Mouse (Mus musculus) MEL (cell line): ENCODE results near the gene Pip4k2c. TPM values are rescaled to one million over a fixed set of nuclear protein-coding genes. Genes with fewer than 3 reads are reported as not detected.
A peak's percentile ranks its signal among the peaks of the same experiment; 100 is the strongest.

Experiments
- DNase-seq: peaks from one replicate; pipeline ENCODE4 v3.0.0; 2011; ENCODE audit warnings: low read depth, low spot score
- H3K27ac ChIP-seq: 2 replicates; pipeline ENCODE4 v1.5.1; 2012; ENCODE audit warnings: low read depth, mild to moderate bottlenecking, control low read depth, low read length, moderate library complexity; ENCODE audit not compliant: control insufficient read depth
- H3K27me3 ChIP-seq, 2 experiments: fragments of 150-350 bp in 1 of 2; sonication (generic) in 1 of 2; 2 replicates each; pipeline ENCODE4 v1.6.1; 2012; ENCODE audit warnings: low read length in 2 of 2, mild to moderate bottlenecking in 2 of 2, improper control_type of control experiment in 1 of 2, moderate library complexity in 1 of 2; ENCODE audit not compliant: insufficient read depth in 2 of 2, control insufficient read depth in 1 of 2
- H3K36me3 ChIP-seq, 2 experiments: 2 replicates each; pipeline ENCODE4 v1.6.1; 2012 to 2014; ENCODE audit warnings: low read length in 2 of 2, improper control_type of control experiment in 1 of 2, inconsistent platforms in 1 of 2, mild to moderate bottlenecking in 1 of 2; ENCODE audit not compliant: insufficient read depth in 2 of 2, control insufficient read depth in 1 of 2
- H3K4me1 ChIP-seq, 2 experiments: fragments of 150-350 bp in 1 of 2; sonication (generic) in 1 of 2; 2 replicates each; pipeline ENCODE4 v1.6.1; 2012; ENCODE audit warnings: low read length in 2 of 2, improper control_type of control experiment in 1 of 2, mild to moderate bottlenecking in 1 of 2; ENCODE audit not compliant: insufficient read depth in 2 of 2, control insufficient read depth in 1 of 2
- H3K4me3 ChIP-seq, 2 experiments: fragments of 150-350 bp in 1 of 2; sonication (generic) in 1 of 2; 2 replicates each; pipeline ENCODE4 v1.5.1; 2012; ENCODE audit warnings: low read depth in 2 of 2, low read length in 2 of 2, mild to moderate bottlenecking in 2 of 2, moderate library complexity in 2 of 2, control low read depth in 1 of 2, improper control_type of control experiment in 1 of 2; ENCODE audit not compliant: control insufficient read depth in 1 of 2, insufficient read depth in 1 of 2
- H3K79me2 ChIP-seq: 2 replicates; pipeline ENCODE4 v1.6.1; 2012; ENCODE audit warnings: mild to moderate bottlenecking, low read length, moderate library complexity; ENCODE audit not compliant: control insufficient read depth, poor library complexity, insufficient read depth
- H3K9ac ChIP-seq: 2 replicates; pipeline ENCODE4 v1.6.1; 2012; ENCODE audit warnings: low read depth, mild to moderate bottlenecking, control low read depth, low read length, moderate library complexity; ENCODE audit not compliant: control insufficient read depth, poor library complexity, severe bottlenecking
- H3K9me3 ChIP-seq: fragments of 150-350 bp; sonication (generic); replicated peaks from 2 replicates; pipeline ENCODE4 v1.6.1; 2012; ENCODE audit warnings: mild to moderate bottlenecking, low read length, improper control_type of control experiment, moderate library complexity; ENCODE audit not compliant: insufficient read depth
- BHLHE40 ChIP-seq: IDR thresholded peaks from 2 replicates; pipeline ENCODE4 v1.6.1; 2012; ENCODE audit warnings: low read depth, mild to moderate bottlenecking, inconsistent platforms, low read length, improper control_type of control experiment, borderline replicate concordance
- CHD1 ChIP-seq: IDR thresholded peaks from 2 replicates; pipeline ENCODE4 v1.6.1; 2012; ENCODE audit warnings: low read depth, mild to moderate bottlenecking, inconsistent platforms, low read length, improper control_type of control experiment
- CHD2 ChIP-seq: IDR thresholded peaks from 2 replicates; pipeline ENCODE4 v1.6.1; 2011; ENCODE audit warnings: low read length, improper control_type of control experiment
- CTCF ChIP-seq, 3 experiments: IDR thresholded peaks in 2 of 3; conservative IDR thresholded peaks in 1 of 3; 2 replicates each; pipeline ENCODE4 v1.5.1; 2011 to 2012; ENCODE audit warnings: low read length in 3 of 3, low read depth in 2 of 3, mild to moderate bottlenecking in 2 of 3, improper control_type of control experiment in 1 of 3, inconsistent platforms in 1 of 3, mixed read lengths in 1 of 3, moderate library complexity in 1 of 3; ENCODE audit not compliant: control insufficient read depth in 1 of 3, insufficient read depth in 1 of 3, poor library complexity in 1 of 3, severe bottlenecking in 1 of 3
- E2F4 ChIP-seq: IDR thresholded peaks from 2 replicates; pipeline ENCODE4 v1.6.1; 2011; ENCODE audit warnings: low read depth, low read length, improper control_type of control experiment, borderline replicate concordance
- ELF1 ChIP-seq: IDR thresholded peaks from 2 replicates; pipeline ENCODE4 v1.6.1; 2014; ENCODE audit warnings: low read depth, mild to moderate bottlenecking, inconsistent platforms, low read length, improper control_type of control experiment, moderate library complexity
- ETS1 ChIP-seq: IDR thresholded peaks from 2 replicates; pipeline ENCODE4 v1.6.1; 2012; ENCODE audit warnings: low read depth, mild to moderate bottlenecking, inconsistent platforms, low read length, improper control_type of control experiment, moderate library complexity
- GABPA ChIP-seq: IDR thresholded peaks from 2 replicates; pipeline ENCODE4 v1.6.1; 2012; ENCODE audit warnings: low read depth, mild to moderate bottlenecking, inconsistent platforms, low read length, improper control_type of control experiment, moderate library complexity
- GATA1 ChIP-seq: IDR thresholded peaks from 2 replicates; pipeline ENCODE4 v1.6.1; 2011; ENCODE audit warnings: low read depth, low read length, improper control_type of control experiment
- HCFC1 ChIP-seq: IDR thresholded peaks from 2 replicates; pipeline ENCODE4 v1.6.1; 2012; ENCODE audit warnings: low read depth, mild to moderate bottlenecking, inconsistent platforms, low read length, improper control_type of control experiment, moderate library complexity
- JUND ChIP-seq: IDR thresholded peaks from 2 replicates; pipeline ENCODE4 v1.6.1; 2011; ENCODE audit warnings: low read depth, mild to moderate bottlenecking, improper control_type of control experiment, low read length
- KAT2A ChIP-seq: conservative IDR thresholded peaks from 2 replicates; pipeline ENCODE4 v1.6.1; 2012; ENCODE audit warnings: low read depth, low read length, improper control_type of control experiment, inconsistent platforms
- MAFK ChIP-seq: IDR thresholded peaks from 2 replicates; pipeline ENCODE4 v1.6.1; 2011; ENCODE audit warnings: low read depth, mild to moderate bottlenecking, low read length, improper control_type of control experiment, borderline replicate concordance
- MAX ChIP-seq: IDR thresholded peaks from 2 replicates; pipeline ENCODE4 v1.6.1; 2011; ENCODE audit warnings: low read length, improper control_type of control experiment
- MAZ ChIP-seq: IDR thresholded peaks from 2 replicates; pipeline ENCODE4 v1.6.1; 2012; ENCODE audit warnings: low read depth, mild to moderate bottlenecking, inconsistent platforms, low read length, improper control_type of control experiment
- MEF2A ChIP-seq: IDR thresholded peaks from 2 replicates; pipeline ENCODE4 v1.6.1; 2014; ENCODE audit warnings: low read depth, mild to moderate bottlenecking, inconsistent platforms, low read length, improper control_type of control experiment; ENCODE audit not compliant: poor library complexity, insufficient replicate concordance, severe bottlenecking; ENCODE audit errors: extremely low read depth
- MYB ChIP-seq: IDR thresholded peaks from 2 replicates; pipeline ENCODE4 v1.6.1; 2011; ENCODE audit warnings: mild to moderate bottlenecking, low read depth, low read length, improper control_type of control experiment
- MYC ChIP-seq: IDR thresholded peaks from 2 replicates; pipeline ENCODE4 v1.6.1; 2011; ENCODE audit warnings: low read depth, mild to moderate bottlenecking, low read length, improper control_type of control experiment, moderate library complexity
- NELFE ChIP-seq: IDR thresholded peaks from 2 replicates; pipeline ENCODE4 v1.6.1; 2011; ENCODE audit warnings: low read depth, low read length, improper control_type of control experiment
- POLR2A ChIP-seq, 2 experiments: IDR thresholded peaks; 2 replicates each; pipeline ENCODE4 v1.6.1; 2011 to 2012; ENCODE audit warnings: low read length in 2 of 2, mild to moderate bottlenecking in 2 of 2, control low read depth in 1 of 2, improper control_type of control experiment in 1 of 2, low read depth in 1 of 2, moderate library complexity in 1 of 2; ENCODE audit not compliant: control insufficient read depth in 1 of 2, insufficient read depth in 1 of 2, poor library complexity in 1 of 2
- POLR2AphosphoS2 ChIP-seq: IDR thresholded peaks from 2 replicates; pipeline ENCODE4 v1.6.1; 2011; ENCODE audit warnings: low read length, improper control_type of control experiment
- POLR2AphosphoS5 ChIP-seq: IDR thresholded peaks from 2 replicates; pipeline ENCODE4 v1.6.1; 2012; ENCODE audit warnings: low read depth, borderline replicate concordance, mild to moderate bottlenecking, inconsistent platforms, low read length, moderate library complexity, mixed read lengths
- RAD21 ChIP-seq: IDR thresholded peaks from 2 replicates; pipeline ENCODE4 v1.6.1; 2011; ENCODE audit warnings: mild to moderate bottlenecking, low read depth, low read length, improper control_type of control experiment
- RCOR1 ChIP-seq: IDR thresholded peaks from 2 replicates; pipeline ENCODE4 v1.6.1; 2012; ENCODE audit warnings: low read depth, mild to moderate bottlenecking, inconsistent platforms, low read length, improper control_type of control experiment
- SIN3A ChIP-seq: IDR thresholded peaks from 2 replicates; pipeline ENCODE4 v1.6.1; 2012; ENCODE audit warnings: low read length, improper control_type of control experiment, inconsistent platforms
- SMC3 ChIP-seq: IDR thresholded peaks from 2 replicates; pipeline ENCODE4 v1.6.1; 2011; ENCODE audit warnings: low read depth, low read length, improper control_type of control experiment
- TAL1 ChIP-seq: IDR thresholded peaks from 2 replicates; pipeline ENCODE4 v1.6.1; 2012; ENCODE audit warnings: mild to moderate bottlenecking, inconsistent platforms, low read length, moderate library complexity, mixed read lengths
- TCF12 ChIP-seq: IDR thresholded peaks from 2 replicates; pipeline ENCODE4 v1.6.1; 2014; ENCODE audit warnings: low read depth, mild to moderate bottlenecking, inconsistent platforms, low read length, improper control_type of control experiment, moderate library complexity
- UBTF ChIP-seq: IDR thresholded peaks from 2 replicates; pipeline ENCODE4 v1.6.1; 2012; ENCODE audit warnings: low read depth, mild to moderate bottlenecking, inconsistent platforms, low read length, improper control_type of control experiment, moderate library complexity, borderline replicate concordance; ENCODE audit not compliant: insufficient read depth
- USF1 ChIP-seq: IDR thresholded peaks from 2 replicates; pipeline ENCODE4 v1.6.1; 2014; ENCODE audit warnings: low read depth, mild to moderate bottlenecking, inconsistent platforms, low read length, improper control_type of control experiment, moderate library complexity
- USF2 ChIP-seq, 2 experiments: IDR thresholded peaks; 2 replicates each; pipeline ENCODE4 v1.6.1; 2011 to 2012; ENCODE audit warnings: improper control_type of control experiment in 2 of 2, low read length in 2 of 2, borderline replicate concordance in 1 of 2, inconsistent platforms in 1 of 2, low read depth in 1 of 2, mild to moderate bottlenecking in 1 of 2; ENCODE audit not compliant: insufficient read depth in 1 of 2
- ZC3H11A ChIP-seq: IDR thresholded peaks from 2 replicates; pipeline ENCODE4 v1.6.1; 2012; ENCODE audit warnings: low read depth, mild to moderate bottlenecking, inconsistent platforms, low read length, improper control_type of control experiment
- ZKSCAN1 ChIP-seq: IDR thresholded peaks from 2 replicates; pipeline ENCODE4 v1.6.1; 2012; ENCODE audit warnings: low read depth, mild to moderate bottlenecking, inconsistent platforms, low read length, improper control_type of control experiment, moderate library complexity
- ZMIZ1 ChIP-seq: IDR thresholded peaks from 2 replicates; pipeline ENCODE4 v1.6.1; 2012; ENCODE audit warnings: low read depth, mild to moderate bottlenecking, inconsistent platforms, low read length, improper control_type of control experiment, moderate library complexity
- ZNF384 ChIP-seq: IDR thresholded peaks from 2 replicates; pipeline ENCODE4 v1.6.1; 2012; ENCODE audit warnings: low read depth, mild to moderate bottlenecking, inconsistent platforms, low read length, improper control_type of control experiment
- polyA plus RNA-seq, 2 experiments: library from polyadenylated mRNA; stranded (reverse) in 1 of 2; unstranded in 1 of 2; fragments of >175 nt in 1 of 2; fragments of >200 nt in 1 of 2; gene quantifications; 2 replicates each; pipeline versions ENCODE4 v1.2.1 to v1.2.4; 2012; ENCODE audit warnings: low replicate concordance in 2 of 2, low read depth in 1 of 2; ENCODE audit not compliant: insufficient read length in 2 of 2, insufficient read depth in 1 of 2, missing spikeins in 1 of 2
- total RNA-seq: library from RNA; depleted of rRNA; stranded (reverse); fragments of 300-350 nt; gene quantifications from 2 replicates; pipeline ENCODE4 v1.2.3, GENCODE M21; 2012

Pip4k2c gene
- total and polyA plus RNA-seq, 3 experiments, result 31.9 to 58.2 TPM; not detected in 1

DNA sequence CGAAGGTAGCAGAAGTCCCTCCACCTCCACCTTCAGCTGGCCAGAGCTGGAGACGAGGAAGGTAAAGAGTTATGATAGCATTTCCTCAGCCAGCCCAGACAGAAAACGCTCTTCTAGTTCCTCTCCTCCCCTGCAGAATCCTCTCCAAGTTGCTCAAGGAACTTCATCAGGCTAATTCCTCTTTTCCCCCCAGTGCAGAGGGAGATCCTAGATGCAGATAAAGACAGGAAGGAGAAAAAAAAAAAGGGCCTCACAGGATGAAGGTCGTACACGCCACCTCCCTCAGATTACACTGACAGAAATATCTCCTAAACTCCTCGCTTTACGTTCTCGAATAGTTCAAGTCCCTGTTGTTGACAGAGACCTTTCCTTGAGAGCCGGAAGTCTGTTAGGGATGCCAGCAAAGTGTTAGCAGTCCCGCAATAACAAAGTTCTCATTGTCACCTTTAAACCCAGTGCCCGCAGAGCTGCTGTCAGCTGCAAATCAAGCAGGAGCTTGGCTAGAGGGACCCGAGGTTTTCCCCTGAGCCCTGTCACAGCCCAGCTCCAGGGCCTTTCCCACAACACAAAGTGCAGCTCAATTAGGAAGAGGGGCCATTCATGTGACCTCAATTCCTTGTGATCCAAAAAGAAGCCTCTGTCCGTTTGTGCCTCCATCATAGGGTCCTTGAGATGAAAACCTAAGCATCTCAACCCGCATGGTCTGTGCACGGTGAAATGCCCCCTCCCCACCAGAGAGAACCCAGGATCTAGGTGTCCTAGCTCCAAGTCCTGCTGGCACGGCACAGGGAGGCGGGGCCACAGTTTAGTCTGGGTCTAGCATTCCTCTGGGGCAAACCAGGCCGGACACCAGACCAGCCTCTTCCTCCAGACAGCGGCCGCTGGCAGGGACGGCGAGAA lies 16.7 kb downstream of the Pip4k2c start:
- peak overlapping the region; percentile 88 for H3K27ac ChIP-seq
- peaks cover 5% of the 10 kb centered on the region; the same call in 1 of the 2 replicates for H3K79me2 ChIP-seq
- H3K9ac ChIP-seq, result peak overlapping the region; percentile 90
- H3K27me3 ChIP-seq, result no peaks in the 10 kb centered on the region
- H3K4me1 ChIP-seq, result peaks cover 4 to 29% of the 10 kb centered on the region in 2 experiments; a peak in 3 of 4 replicates
- H3K9me3 ChIP-seq, result no peaks in the 10 kb centered on the region
- DNase-seq, result peak; percentile 84
- peaks cover 0 to 30% of the 10 kb centered on the region in 2 experiments; a peak in 2 of 4 replicates for H3K36me3 ChIP-seq
- H3K4me3 ChIP-seq, result peak overlapping the region; percentile 76 to 83
- TF ChIP-seq MYB (no peak), BHLHE40 (no peak), MAZ (peak; percentile 73), ZC3H11A (no peak), MAFK (no peak), KAT2A (no peak), ZNF384 (peak; percentile 97), CTCF (IDR thresholded peaks at IDR 0.05 in 2 of 3, conservative IDR thresholded peaks at IDR 0.05 in 1 of 3; ENCODE audit: control insufficient read depth in 1 of 3, insufficient read depth in 1 of 3, low read depth in 2 of 3, low read length in 3 of 3, poor library complexity in 1 of 3, severe bottlenecking in 1 of 3) (no peak), USF1 (no peak), RCOR1 (peak; percentile 83), ZMIZ1 (no peak), ELF1 (no peak), HCFC1 (peak; percentile 47; the same call in 1 of the 2 replicates), RAD21 (no peak), TAL1 (no peak), GATA1 (peak; percentile 92), TCF12 (no peak), MEF2A (no peak), SMC3 (no peak), POLR2A (IDR thresholded peaks at IDR 0.05; ENCODE audit: control insufficient read depth in 1 of 2, insufficient read depth in 1 of 2, low read depth in 1 of 2, low read length in 2 of 2, poor library complexity in 1 of 2) (peak in 1 of 2 experiments; percentile 49; a peak in 2 of 4 replicates), POLR2AphosphoS2 (no peak), POLR2AphosphoS5 (no peak), MAX (no peak), E2F4 (no peak), UBTF (no peak), NELFE (no peak), GABPA (no peak), CHD2 (no peak), ZKSCAN1 (no peak; the same call in 1 of the 2 replicates), CHD1 (0 out of 2 replicates have a peak, but pooled peaks have one; percentile 59), SIN3A (peak; percentile 72), MYC (no peak), ETS1 (peak; percentile 66; the same call in 1 of the 2 replicates), JUND (no peak), USF2 (IDR thresholded peaks at IDR 0.05; ENCODE audit: borderline replicate concordance in 1 of 2, insufficient read depth in 1 of 2, low read depth in 1 of 2, low read length in 2 of 2) (no peak)
